25 mouse cellular contexts compared by ENCODE assay signal in the genomic region with DNA sequence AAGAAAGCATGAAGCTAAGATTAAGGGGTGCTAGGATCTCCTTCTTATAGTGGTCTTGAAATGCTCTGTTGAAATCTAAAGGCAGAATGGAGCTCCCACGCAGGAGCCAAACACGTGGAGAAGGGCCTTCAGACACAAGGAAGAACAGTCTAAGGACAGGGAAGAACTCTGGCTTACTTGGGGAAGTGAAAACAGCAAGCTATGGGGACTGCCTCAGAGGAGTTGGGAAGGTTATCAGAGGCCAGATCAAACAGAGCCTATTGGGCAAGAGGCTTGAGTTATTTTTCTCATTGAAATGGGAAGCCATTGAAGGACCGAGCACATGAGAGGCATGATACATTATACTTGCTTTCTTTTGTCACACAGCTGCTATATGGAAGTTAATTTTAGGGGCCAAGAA.
DNase-seq lines count a peak whose midpoint lies in the region; ATAC-seq and TF ChIP-seq lines count a peak whose summit lies in the region.
"Had no signal": no experiment of that assay in that cellular context is flagged by ENCODE, and none has a peak within 500 bp of the region (broad histone marks: within the 10 kb centered on the region; RNA-seq: fewer than 3 reads in every experiment).

No protein-coding gene starts in this region.

- peak; percentile 26 to 53 for DNase-seq in heart, adult 9 months (ENCODE audit: low spot score in 2 of 2)
- peak; percentile 56 for DNase-seq in liver, adult 2 months (ENCODE audit: extremely low read depth, low read depth, low spot score)
- DNase-seq in liver, embryonic 11.5 days (ENCODE audit: low spot score): no peak
- DNase-seq: adrenal gland, postnatal 10 days; cerebellum, adult 18-20 months; cerebellum, postnatal 36 days; kidney, adult 18-20 months; kidney, postnatal 14 days; liver, embryonic 13.5 days; lung, postnatal 4 days; spleen, adult 18-20 months; thymus, adult 2 months had no signal

- H3K9ac ChIP-seq in heart, embryonic 12.5 days: no peak overlapping the region
- no peak overlapping the region for H3K9ac ChIP-seq in liver, adult 2 months (ENCODE audit: low read depth, low read length)
- H3K9ac ChIP-seq in liver, embryonic 11.5 days (ENCODE audit: low read depth, low read length): no peak overlapping the region
- H3K9ac ChIP-seq: forebrain, embryonic 12.5 days; hindbrain, embryonic 12.5 days; liver, embryonic 13.5 days; midbrain, embryonic 12.5 days; stomach, embryonic 15.5 days had no signal

- no peaks in the 10 kb centered on the region for H3K9me3 ChIP-seq in heart, embryonic 12.5 days (replicated peaks)
- no peaks in the 10 kb centered on the region for H3K9me3 ChIP-seq in liver, embryonic 11.5 days (ENCODE audit: control insufficient read depth, low read length)
- H3K9me3 ChIP-seq: forebrain, embryonic 12.5 days; hindbrain, embryonic 12.5 days; liver, embryonic 13.5 days; midbrain, embryonic 12.5 days; stomach, embryonic 15.5 days had no signal

- no peak for ATAC-seq in heart, embryonic 12.5 days (ENCODE audit: insufficient number of reproducible peaks, low FRiP score)
- no peak for ATAC-seq in liver, embryonic 11.5 days (replicated peaks; ENCODE audit: low FRiP score)
- peak; percentile 91 for ATAC-seq in megakaryocyte progenitor cell, adult 5-6 weeks (replicated peaks; ENCODE audit: poor library complexity)
- ATAC-seq in cerebellum, adult (ENCODE audit: insufficient number of reproducible peaks, low FRiP score, low TSS enrichment): no peak
- no peak for ATAC-seq in erythroid progenitor cell, adult 5-6 weeks (replicated peaks; ENCODE audit: low FRiP score, poor library complexity, severe bottlenecking)
- ATAC-seq: activated CD4-positive, CD25-positive, alpha-beta regulatory T cell, adult 4 months had no signal

- no peak overlapping the region for H3K27ac ChIP-seq in heart, embryonic 12.5 days (ENCODE audit: poor library complexity, severe bottlenecking)
- H3K27ac ChIP-seq in liver, adult 2 months (replicated peaks; ENCODE audit: insufficient read depth, low read depth, low read length): no peak overlapping the region
- H3K27ac ChIP-seq in liver, embryonic 11.5 days (ENCODE audit: low read depth, low read length): no peak overlapping the region
- peak overlapping the region; percentile 80 for H3K27ac ChIP-seq in bone marrow macrophage, adult 2 months (ENCODE audit: insufficient read depth, low read depth, low read length)
- H3K27ac ChIP-seq: forebrain, embryonic 12.5 days; heart, adult 2 months; hindbrain, embryonic 12.5 days; liver, embryonic 13.5 days; midbrain, embryonic 12.5 days; stomach, embryonic 15.5 days had no signal

- no peak for TF ChIP-seq POLR2A in liver, adult 2 months (IDR thresholded peaks at IDR 0.05; ENCODE audit: extremely low read depth, insufficient read depth, low read length)
- TF ChIP-seq POLR2A in bone marrow macrophage, adult 2 months (IDR thresholded peaks at IDR 0.05; ENCODE audit: borderline replicate concordance, low read depth, low read length): no peak

- H3K79me2 ChIP-seq in liver, adult 2 months (ENCODE audit: control insufficient read depth, insufficient read depth, low read length): no peaks in the 10 kb centered on the region

- WGBS in heart, embryonic 12.5 days: 67% methylated on average over 3 of the region's 3 CpGs
- 80% methylated on average over 3 of the region's 3 CpGs for WGBS in liver, adult 2 months
- WGBS in liver, embryonic 11.5 days: 67% methylated on average over 3 of the region's 3 CpGs

- TF ChIP-seq CTCF in liver, adult 2 months (IDR thresholded peaks at IDR 0.05; ENCODE audit: low read depth, low read length): no peak
- TF ChIP-seq CTCF in bone marrow macrophage, adult 2 months (IDR thresholded peaks at IDR 0.05; ENCODE audit: low read depth, low read length): no peak

- H3K4me1 ChIP-seq in heart, embryonic 12.5 days (replicated peaks): no peaks in the 10 kb centered on the region
- H3K4me1 ChIP-seq in liver, adult 2 months (ENCODE audit: control insufficient read depth, insufficient read depth, low read length): no peaks in the 10 kb centered on the region
- no peaks in the 10 kb centered on the region for H3K4me1 ChIP-seq in liver, embryonic 11.5 days (replicated peaks; ENCODE audit: control insufficient read depth, insufficient read depth, low read length)
- H3K4me1 ChIP-seq in bone marrow macrophage, adult 2 months (ENCODE audit: control insufficient read depth, insufficient read depth, low read length): peaks cover 38% of the 10 kb centered on the region
- H3K4me1 ChIP-seq: forebrain, embryonic 12.5 days; hindbrain, embryonic 12.5 days; liver, embryonic 13.5 days; midbrain, embryonic 12.5 days; stomach, embryonic 15.5 days had no signal

- no peak overlapping the region for H3K4me2 ChIP-seq in heart, embryonic 12.5 days
- no peak overlapping the region for H3K4me2 ChIP-seq in liver, embryonic 11.5 days
- H3K4me2 ChIP-seq: forebrain, embryonic 12.5 days; hindbrain, embryonic 12.5 days; liver, embryonic 13.5 days; midbrain, embryonic 12.5 days; stomach, embryonic 15.5 days had no signal

- H3K4me3 ChIP-seq in heart, embryonic 12.5 days: no peak overlapping the region
- H3K4me3 ChIP-seq in liver, adult 2 months (ENCODE audit: insufficient read depth, low read depth, low read length): no peak overlapping the region
- no peak overlapping the region for H3K4me3 ChIP-seq in liver, embryonic 11.5 days (ENCODE audit: low read depth, low read length)
- no peak overlapping the region for H3K4me3 ChIP-seq in bone marrow macrophage, adult 2 months (ENCODE audit: insufficient read depth, low read length)
- H3K4me3 ChIP-seq: forebrain, embryonic 12.5 days; heart, adult 2 months; hindbrain, embryonic 12.5 days; liver, embryonic 13.5 days; midbrain, embryonic 12.5 days; myocyte; stomach, embryonic 15.5 days had no signal

- H3K36me3 ChIP-seq in heart, embryonic 12.5 days: no peaks in the 10 kb centered on the region
- no peaks in the 10 kb centered on the region for H3K36me3 ChIP-seq in liver, adult 2 months (ENCODE audit: control insufficient read depth, insufficient read depth, low read length)
- H3K36me3 ChIP-seq in liver, embryonic 11.5 days (ENCODE audit: control insufficient read depth, insufficient read depth, low read length): no peaks in the 10 kb centered on the region
- H3K36me3 ChIP-seq: forebrain, embryonic 12.5 days; G1E; hindbrain, embryonic 12.5 days; liver, embryonic 13.5 days; midbrain, embryonic 12.5 days; stomach, embryonic 15.5 days had no signal

- no peaks in the 10 kb centered on the region for H3K27me3 ChIP-seq in heart, embryonic 12.5 days (replicated peaks)
- H3K27me3 ChIP-seq in liver, adult 2 months (ENCODE audit: control insufficient read depth, insufficient read depth, low read length): no peaks in the 10 kb centered on the region
- no peaks in the 10 kb centered on the region for H3K27me3 ChIP-seq in liver, embryonic 11.5 days (replicated peaks; ENCODE audit: control insufficient read depth, insufficient read depth, low read length)
- H3K27me3 ChIP-seq: forebrain, embryonic 12.5 days; hindbrain, embryonic 12.5 days; liver, embryonic 13.5 days; midbrain, embryonic 12.5 days; stomach, embryonic 15.5 days had no signal
